Mouse (Mus musculus) adrenal gland, postnatal 36 days (tissue): ENCODE measurements at regions not wholly inside any gene's neighbourhood (a gene's known extent, or its start where the extent isn't known, plus 50 kb on each side); places are given as distances from the start of the nearest gene placed in this dataset.
A peak's percentile ranks its signal among the peaks of the same experiment; 100 is the strongest.

Source experiments
- DNase-seq, 2 experiments: peaks; one replicate each; pipeline ENCODE4 v3.0.0; 2021; ENCODE audit warnings: mixed read lengths in 1 of 2

GRCm38 (mm10) chr16:12904937-12905336 lies 204.5 kb upstream of the Ercc4 start:
- DNase-seq, result no peak

- DNase-seq, result no peak
These were observed 184.8 kb upstream of the Ercc4 start for GRCm38 (mm10) chr16:12924668-12925067.

- DNase-seq, result no peak
These were observed 183.6 kb upstream of the Ercc4 start for GRCm38 (mm10) chr16:12925931-12926330.

GRCm38 (mm10) chr16:12931111-12931510 lies 178.4 kb upstream of the Ercc4 start:
- no peak for DNase-seq

- DNase-seq, result no peak
These were observed 176.5 kb upstream of the Ercc4 start for GRCm38 (mm10) chr16:12932959-12933358.

GRCm38 (mm10) chr16:12934586-12934985 lies 174.9 kb upstream of the Ercc4 start:
- DNase-seq, result no peak

- no peak for DNase-seq
These were observed 174.2 kb upstream of the Ercc4 start for GRCm38 (mm10) chr16:12935266-12935665.

- DNase-seq, result no peak
These were observed 172.9 kb upstream of the Ercc4 start for GRCm38 (mm10) chr16:12936571-12936970.

GRCm38 (mm10) chr16:12938563-12938962 lies 170.9 kb upstream of the Ercc4 start:
- no peak for DNase-seq

- DNase-seq, result no peak
These were observed 158.3 kb upstream of the Ercc4 start for GRCm38 (mm10) chr16:12951176-12951575.

GRCm38 (mm10) chr16:12954028-12954427 lies 155.5 kb upstream of the Ercc4 start:
- DNase-seq, result no peak

- DNase-seq, result no peak
These were observed 153.1 kb upstream of the Ercc4 start for GRCm38 (mm10) chr16:12956416-12956815.

GRCm38 (mm10) chr16:12960885-12961284 lies 148.6 kb upstream of the Ercc4 start:
- DNase-seq, result no peak

- no peak for DNase-seq
These were observed 126.8 kb upstream of the Ercc4 start for GRCm38 (mm10) chr16:12982681-12983080.

- no peak for DNase-seq
These were observed 108.1 kb upstream of the Ercc4 start for GRCm38 (mm10) chr16:13001288-13001880.

GRCm38 (mm10) chr16:13012863-13013262 lies 96.6 kb upstream of the Ercc4 start:
- DNase-seq, result no peak

- no peak for DNase-seq
These were observed 95.4 kb upstream of the Ercc4 start for GRCm38 (mm10) chr16:13013891-13014644.

- DNase-seq, result peak; percentile 59 to 84
These were observed 86.6 kb upstream of the Ercc4 start for GRCm38 (mm10) chr16:13022875-13023274.

- DNase-seq, result no peak
These were observed 84.1 kb upstream of the Ercc4 start for GRCm38 (mm10) chr16:13025393-13025792.

- DNase-seq, result no peak
These were observed 75.3 kb upstream of the Ercc4 start for GRCm38 (mm10) chr16:13034136-13034535.

GRCm38 (mm10) chr16:13036596-13036995 lies 72.9 kb upstream of the Ercc4 start:
- DNase-seq, result no peak

GRCm38 (mm10) chr16:13040312-13041100 lies 69.0 kb upstream of the Ercc4 start:
- no peak for DNase-seq

GRCm38 (mm10) chr16:13041356-13041755 lies 68.1 kb upstream of the Ercc4 start:
- DNase-seq, result no peak
